Mouse (Mus musculus) hindbrain, postnatal 0 days (tissue): ENCODE data around the gene Magi3. TPM values are rescaled to one million over a fixed set of nuclear protein-coding genes. Genes with fewer than 3 reads are reported as not detected.
A peak's percentile ranks its signal among the peaks of the same experiment; 100 is the strongest.

Experiments used
- ATAC-seq: fragments of 200-750 bp; cut with Nextera tagmentation; 2 replicates; pipeline ENCODE4 v1.8.0; 2017; ENCODE audit warnings: mild to moderate bottlenecking, moderate TSS enrichment, moderate library complexity
- DNase-seq: peaks from one replicate; pipeline ENCODE4 v3.0.0-alpha.2; 2015; ENCODE audit warnings: low spot score
- H3K27ac ChIP-seq: fragments of 300-500 bp; sonication (generic); 2 replicates; pipeline ENCODE4 v1.5.1; 2014; ENCODE audit warnings: mild to moderate bottlenecking
- H3K27me3 ChIP-seq: fragments of 300-500 bp; sonication (generic); 2 replicates; pipeline ENCODE4 v1.6.1; 2014; ENCODE audit warnings: low read length, mixed read lengths; ENCODE audit not compliant: insufficient read depth
- H3K36me3 ChIP-seq: fragments of 300-500 bp; sonication (generic); 2 replicates; pipeline ENCODE4 v1.6.1; 2014; ENCODE audit warnings: low read length, mixed read lengths; ENCODE audit not compliant: insufficient read depth
- H3K4me1 ChIP-seq: fragments of 300-500 bp; sonication (generic); 2 replicates; pipeline ENCODE4 v1.6.1; 2014; ENCODE audit warnings: antibody characterized with exemption, low read length, mixed read lengths; ENCODE audit not compliant: insufficient read depth
- H3K4me2 ChIP-seq: fragments of 300-500 bp; sonication (generic); 2 replicates; pipeline ENCODE4 v1.6.1; 2014; ENCODE audit warnings: low read depth, mild to moderate bottlenecking, low read length, moderate library complexity, mixed read lengths
- H3K4me3 ChIP-seq: fragments of 300-500 bp; sonication (generic); 2 replicates; pipeline ENCODE4 v1.5.1; 2014; ENCODE audit warnings: low read length
- H3K9ac ChIP-seq: fragments of 300-500 bp; sonication (generic); replicated peaks from 2 replicates; pipeline ENCODE4 v1.6.1; 2014; ENCODE audit warnings: mild to moderate bottlenecking, low read length, moderate library complexity, mixed read lengths
- H3K9me3 ChIP-seq: fragments of 300-500 bp; sonication (generic); 2 replicates; pipeline ENCODE4 v1.6.1; 2016; ENCODE audit warnings: low read length, mixed read lengths
- CTCF ChIP-seq: IDR thresholded peaks from 2 replicates; pipeline ENCODE4 v1.5.1; 2016; ENCODE audit warnings: antibody characterized with exemption, control low read depth, low read depth
- WGBS: fragments of 180-500 bp; shearing (Covaris S2); extraction: QIAGEN DNeasy Blood & Tissue Kit; methylation state at CpG from one replicate; pipeline ENCODE4 v1.1.7; 2014; 5-methylcytosine and 5-hydroxymethylcytosine counted together
- polyA plus RNA-seq: library from polyadenylated mRNA; unstranded; fragments of >200 nt; fragmentation: Nextera tagmentation; extraction: Ambion mirVana; gene quantifications from 2 replicates; pipeline ENCODE4 v1.2.1, GENCODE M21; 2015
- total RNA-seq: library from RNA; depleted of rRNA; stranded (reverse); fragments of >200 nt; gene quantifications from 2 replicates; pipeline ENCODE4 v1.2.3, GENCODE M21; 2014

The Magi3 gene
- total and polyA plus RNA-seq, 2 experiments from 2014 or later: 3.2 to 17.3 TPM

GRCm38 (mm10) chr3:104218926-104219325 is 1.2 kb downstream of the Magi3 start:
- DNase-seq (peak; percentile 41), ATAC-seq (no peak)
- Histone ChIP-seq H3K27me3 (no peaks in the 10 kb centered on the region), H3K4me2 (peak overlapping the region; percentile 71), H3K9ac (peak overlapping the region; percentile 84), H3K36me3 (no peaks in the 10 kb centered on the region), H3K27ac (peak overlapping the region; percentile 45; the same call in 1 of the 2 replicates), H3K4me1 (no peaks in the 10 kb centered on the region), H3K4me3 (peak overlapping the region; percentile 68), H3K9me3 (no peaks in the 10 kb centered on the region)
- WGBS: 2% methylated on average over 15 of the region's 15 CpGs
- no peak for TF ChIP-seq CTCF

GRCm38 (mm10) chr3:104189823-104190222 is 30.4 kb downstream of the Magi3 start:
- ATAC-seq (no peak), DNase-seq (no peak)
- WGBS: 91% methylated on average over 2 of the region's 2 CpGs
- Histone ChIP-seq H3K9me3 (no peaks in the 10 kb centered on the region), H3K4me2 (no peak overlapping the region), H3K4me3 (no peak overlapping the region), H3K36me3 (no peaks in the 10 kb centered on the region), H3K27me3 (no peaks in the 10 kb centered on the region), H3K9ac (no peak overlapping the region), H3K4me1 (no peaks in the 10 kb centered on the region), H3K27ac (no peak overlapping the region)
- TF ChIP-seq CTCF: no peak

- ATAC-seq: no peak
These were observed 30.9 kb downstream of the Magi3 start for GRCm38 (mm10) chr3:104189234-104189633.

GRCm38 (mm10) chr3:104184270-104184669 is 35.9 kb downstream of the Magi3 start:
- Histone ChIP-seq H3K27ac (no peak overlapping the region), H3K4me2 (no peak overlapping the region), H3K4me1 (no peaks in the 10 kb centered on the region), H3K4me3 (no peak overlapping the region), H3K9ac (no peak overlapping the region), H3K9me3 (no peaks in the 10 kb centered on the region), H3K27me3 (no peaks in the 10 kb centered on the region), H3K36me3 (no peaks in the 10 kb centered on the region)
- DNase-seq: no peak
- WGBS: 84% methylated on average over 2 of the region's 2 CpGs
- TF ChIP-seq CTCF: no peak
- no peak for ATAC-seq

More at GRCm38 (mm10) chr3:104189234-104189633, 30.9 kb downstream of the Magi3 start:
- 95% methylated on average over 1 of the region's 1 CpGs for WGBS
- Histone ChIP-seq H3K9me3 (no peaks in the 10 kb centered on the region), H3K36me3 (no peaks in the 10 kb centered on the region), H3K9ac (no peak overlapping the region), H3K4me1 (no peaks in the 10 kb centered on the region), H3K27ac (no peak overlapping the region), H3K4me3 (no peak overlapping the region), H3K4me2 (no peak overlapping the region), H3K27me3 (no peaks in the 10 kb centered on the region)
- no peak for TF ChIP-seq CTCF
- DNase-seq: no peak

- TF ChIP-seq CTCF: no peak
- H3K9ac ChIP-seq: no peak overlapping the region
- ATAC-seq: no peak
- no peaks in the 10 kb centered on the region for H3K36me3 ChIP-seq
- no peak overlapping the region for H3K27ac ChIP-seq
- no peaks in the 10 kb centered on the region for H3K9me3 ChIP-seq
- no peaks in the 10 kb centered on the region for H3K4me1 ChIP-seq
- 76% methylated on average over 2 of the region's 2 CpGs for WGBS
- no peaks in the 10 kb centered on the region for H3K27me3 ChIP-seq
- no peak for DNase-seq
- no peak overlapping the region for H3K4me2 ChIP-seq
- H3K4me3 ChIP-seq: no peak overlapping the region
These were observed 36.5 kb downstream of the Magi3 start for GRCm38 (mm10) chr3:104183656-104184055.

- no peak for TF ChIP-seq CTCF
- Histone ChIP-seq H3K9ac (no peak overlapping the region), H3K36me3 (no peaks in the 10 kb centered on the region), H3K4me3 (no peak overlapping the region), H3K27ac (no peak overlapping the region), H3K4me2 (no peak overlapping the region), H3K9me3 (no peaks in the 10 kb centered on the region), H3K27me3 (no peaks in the 10 kb centered on the region), H3K4me1 (no peaks in the 10 kb centered on the region)
- ATAC-seq (no peak), DNase-seq (no peak)
These were observed 37.5 kb downstream of the Magi3 start for GRCm38 (mm10) chr3:104182711-104183110.

- Histone ChIP-seq H3K4me1 (no peaks in the 10 kb centered on the region), H3K27ac (no peak overlapping the region), H3K36me3 (no peaks in the 10 kb centered on the region), H3K4me2 (no peak overlapping the region), H3K9ac (no peak overlapping the region), H3K27me3 (no peaks in the 10 kb centered on the region), H3K9me3 (no peaks in the 10 kb centered on the region), H3K4me3 (no peak overlapping the region)
- DNase-seq: no peak
- ATAC-seq: no peak
- 77% methylated on average over 3 of the region's 3 CpGs for WGBS
- TF ChIP-seq CTCF: no peak
These were observed 58.8 kb downstream of the Magi3 start for GRCm38 (mm10) chr3:104161347-104161746.
